Mouse (Mus musculus) small intestine, adult 2 months (tissue): ENCODE data around the gene Coa3.

ENCODE experiments used
- CTCF ChIP-seq: fragments of 200-500 bp; IDR thresholded peaks from 2 replicates; pipeline ENCODE4 v1.5.1; 2012; ENCODE audit warnings: low read depth, mild to moderate bottlenecking, control low read depth, inconsistent platforms, low read length, moderate library complexity, mixed read lengths; ENCODE audit not compliant: insufficient replicate concordance, insufficient read length; ENCODE audit errors: extremely low read depth
- POLR2A ChIP-seq: fragments of 200-500 bp; IDR thresholded peaks from 2 replicates; pipeline ENCODE4 v1.6.1; 2012; ENCODE audit warnings: low read depth, mild to moderate bottlenecking, control low read depth, inconsistent platforms, low read length, moderate library complexity

- no peak for TF ChIP-seq CTCF
- TF ChIP-seq POLR2A, result no peak
These were observed 22.5 kb upstream of the Coa3 start for GRCm38 (mm10) chr11:101301299-101302003.
